Mouse (Mus musculus): ENCODE data around the gene Rnf157. TPM values are rescaled to one million over a fixed set of nuclear protein-coding genes. Genes with fewer than 3 reads are reported as not detected.

Rnf157 gene
- total RNA-seq (2017) = 7.0 and 9.2 TPM in 2 replicates

GRCm38 (mm10) chr11:116412904-116413630 lies at the start of gene Rnf157:
TSS of gene Rnf157 (minus strand) at chr11:116413032.
- peak; percentile 60 for ATAC-seq (replicated peaks; ENCODE audit: low read depth, poor library complexity, severe bottlenecking)

GRCm38 (mm10) chr11:116459786-116460185 lies 47.0 kb upstream of the Rnf157 start:
- ATAC-seq (replicated peaks; ENCODE audit: low read depth, poor library complexity, severe bottlenecking) = no peak

GRCm38 (mm10) chr11:116456234-116456633 lies 43.4 kb upstream of the Rnf157 start:
- ATAC-seq (replicated peaks; ENCODE audit: low read depth, poor library complexity, severe bottlenecking) = no peak

- ATAC-seq (replicated peaks; ENCODE audit: low read depth, poor library complexity, severe bottlenecking) = no peak
Observed at GRCm38 (mm10) chr11:116453889-116454288, 41.1 kb upstream of the Rnf157 start.

GRCm38 (mm10) chr11:116449341-116449740 lies 36.5 kb upstream of the Rnf157 start:
- ATAC-seq (replicated peaks; ENCODE audit: low read depth, poor library complexity, severe bottlenecking) = no peak

- no peak for ATAC-seq (replicated peaks; ENCODE audit: low read depth, poor library complexity, severe bottlenecking)
Observed at GRCm38 (mm10) chr11:116447822-116448221, 35.0 kb upstream of the Rnf157 start.

- no peak for ATAC-seq (replicated peaks; ENCODE audit: low read depth, poor library complexity, severe bottlenecking)
Observed at GRCm38 (mm10) chr11:116446308-116446887, 33.6 kb upstream of the Rnf157 start.

GRCm38 (mm10) chr11:116445596-116446307 lies 32.9 kb upstream of the Rnf157 start:
- ATAC-seq (replicated peaks; ENCODE audit: low read depth, poor library complexity, severe bottlenecking) = peak; percentile 80

GRCm38 (mm10) chr11:116443935-116444334 lies 31.1 kb upstream of the Rnf157 start:
- ATAC-seq (replicated peaks; ENCODE audit: low read depth, poor library complexity, severe bottlenecking) = no peak

- no peak for ATAC-seq (replicated peaks; ENCODE audit: low read depth, poor library complexity, severe bottlenecking)
Observed at GRCm38 (mm10) chr11:116443311-116443710, 30.5 kb upstream of the Rnf157 start.

- ATAC-seq (replicated peaks; ENCODE audit: low read depth, poor library complexity, severe bottlenecking) = no peak
Observed at GRCm38 (mm10) chr11:116442867-116443177, 30.0 kb upstream of the Rnf157 start.

- no peak for ATAC-seq (replicated peaks; ENCODE audit: low read depth, poor library complexity, severe bottlenecking)
Observed at GRCm38 (mm10) chr11:116442129-116442866, 29.5 kb upstream of the Rnf157 start.

- ATAC-seq (replicated peaks; ENCODE audit: low read depth, poor library complexity, severe bottlenecking) = no peak
Observed at GRCm38 (mm10) chr11:116440408-116441068, 27.7 kb upstream of the Rnf157 start.

GRCm38 (mm10) chr11:116439269-116440240 lies 26.7 kb upstream of the Rnf157 start:
- ATAC-seq (replicated peaks; ENCODE audit: low read depth, poor library complexity, severe bottlenecking) = 0 out of 2 replicates have a peak, but pooled peaks have one; percentile 17

GRCm38 (mm10) chr11:116437541-116437940 lies 24.7 kb upstream of the Rnf157 start:
- ATAC-seq (replicated peaks; ENCODE audit: low read depth, poor library complexity, severe bottlenecking) = no peak

GRCm38 (mm10) chr11:116436725-116437331 lies 24.0 kb upstream of the Rnf157 start:
- ATAC-seq (replicated peaks; ENCODE audit: low read depth, poor library complexity, severe bottlenecking) = peak; percentile 33

- ATAC-seq (replicated peaks; ENCODE audit: low read depth, poor library complexity, severe bottlenecking) = no peak
Observed at GRCm38 (mm10) chr11:116435992-116436724, 23.3 kb upstream of the Rnf157 start.

Data from common myeloid progenitor, adult 5-6 weeks (primary cell).